Mouse (Mus musculus): Measurements from ENCODE around the gene Msantd3.

- TF ChIP-seq POLR2A (IDR thresholded peaks at IDR 0.05; ENCODE audit: low read depth, low read length) (no peak), CTCF (conservative IDR thresholded peaks at IDR 0.05; ENCODE audit: insufficient read depth, insufficient read length, low read depth, low read length) (no peak)
These were observed 47.8 kb downstream of the Msantd3 start for GRCm38 (mm10) chr4:48587526-48587925.

All from kidney, adult 2 months (tissue).